Mouse (Mus musculus): ENCODE data around the gene Sirt2. TPM values are rescaled to one million over a fixed set of nuclear protein-coding genes. Genes with fewer than 3 reads are reported as not detected.
A peak's percentile ranks its signal among the peaks of the same experiment; 100 is the strongest.

The Sirt2 gene
- total and polyA plus RNA-seq, 3 experiments: 35.7 to 72.4 TPM; not detected in 1

- Histone ChIP-seq H3K79me2 (ENCODE audit: control insufficient read depth, insufficient read depth, low read length, poor library complexity) (peaks cover 9% of the 10 kb centered on the region; the same call in 1 of the 2 replicates), H3K27ac (ENCODE audit: control insufficient read depth, low read depth, low read length) (peak overlapping the region; percentile 53), H3K27me3 (ENCODE audit: control insufficient read depth in 1 of 2, insufficient read depth in 2 of 2, low read length in 2 of 2) (no peaks in the 10 kb centered on the region), H3K4me3 (ENCODE audit: control insufficient read depth in 1 of 2, insufficient read depth in 1 of 2, low read depth in 2 of 2, low read length in 2 of 2) (peak overlapping the region; percentile 54 to 62), H3K36me3 (ENCODE audit: control insufficient read depth in 1 of 2, insufficient read depth in 2 of 2, low read length in 2 of 2) (no peaks in the 10 kb centered on the region), H3K9me3 (replicated peaks; ENCODE audit: insufficient read depth, low read length) (no peaks in the 10 kb centered on the region), H3K4me1 (ENCODE audit: control insufficient read depth in 1 of 2, insufficient read depth in 2 of 2, low read length in 2 of 2) (peaks cover 0 to 7% of the 10 kb centered on the region in 2 experiments; a peak in 2 of 4 replicates), H3K9ac (ENCODE audit: control insufficient read depth, low read depth, low read length, poor library complexity, severe bottlenecking) (peak overlapping the region; percentile 77)
- TF ChIP-seq ZC3H11A (IDR thresholded peaks at IDR 0.05; ENCODE audit: low read depth, low read length) (peak; percentile 80), ZNF384 (IDR thresholded peaks at IDR 0.05; ENCODE audit: low read depth, low read length) (peak; percentile 67; the same call in 1 of the 2 replicates), MXI1 (IDR thresholded peaks at IDR 0.05; ENCODE audit: low read depth, low read length) (peak; percentile 80), EP300 (IDR thresholded peaks at IDR 0.05; ENCODE audit: low read depth in 1 of 2, low read length in 2 of 2) (no peak), ZKSCAN1 (IDR thresholded peaks at IDR 0.05; ENCODE audit: low read depth, low read length) (no peak), HCFC1 (IDR thresholded peaks at IDR 0.05; ENCODE audit: low read depth, low read length) (peak; percentile 63), NRF1 (IDR thresholded peaks at IDR 0.05; ENCODE audit: insufficient read depth, low read depth, low read length, poor library complexity, severe bottlenecking) (peak; percentile 45; the same call in 1 of the 2 replicates), KAT2A (conservative IDR thresholded peaks at IDR 0.05; ENCODE audit: low read depth, low read length) (no peak), CTCF (IDR thresholded peaks at IDR 0.05 in 2 of 3, conservative IDR thresholded peaks at IDR 0.05 in 1 of 3; ENCODE audit: control insufficient read depth in 1 of 3, insufficient read depth in 1 of 3, low read depth in 2 of 3, low read length in 3 of 3, poor library complexity in 1 of 3, severe bottlenecking in 1 of 3) (peak; percentile 95 to 96 (median 96)), SIN3A (IDR thresholded peaks at IDR 0.05; ENCODE audit: low read length) (peak; percentile 76), E2F4 (IDR thresholded peaks at IDR 0.05; ENCODE audit: borderline replicate concordance, low read depth, low read length) (no peak), MAX (IDR thresholded peaks at IDR 0.05; ENCODE audit: low read length) (peak; percentile 69), POLR2A (IDR thresholded peaks at IDR 0.05; ENCODE audit: control insufficient read depth in 1 of 2, insufficient read depth in 1 of 2, low read depth in 1 of 2, low read length in 2 of 2, poor library complexity in 1 of 2) (peak; percentile 20 to 58; a peak in 1 of 4 replicates), MAZ (IDR thresholded peaks at IDR 0.05; ENCODE audit: low read depth, low read length) (peak; percentile 31; the same call in 1 of the 2 replicates), RCOR1 (IDR thresholded peaks at IDR 0.05; ENCODE audit: low read depth, low read length) (no peak), SMC3 (IDR thresholded peaks at IDR 0.05; ENCODE audit: low read depth, low read length) (peak; percentile 93), RAD21 (IDR thresholded peaks at IDR 0.05; ENCODE audit: low read depth, low read length) (peak; percentile 83), TBP (IDR thresholded peaks at IDR 0.05; ENCODE audit: low read depth, low read length) (0 out of 2 replicates have a peak, but pooled peaks have one; percentile 35), JUND (IDR thresholded peaks at IDR 0.05; ENCODE audit: low read depth, low read length) (no peak), MYC (IDR thresholded peaks at IDR 0.05; ENCODE audit: low read depth, low read length) (peak; percentile 80), TCF12 (IDR thresholded peaks at IDR 0.05; ENCODE audit: low read depth, low read length) (peak; percentile 43), POLR2AphosphoS2 (IDR thresholded peaks at IDR 0.05; ENCODE audit: low read length) (no peak), ELF1 (IDR thresholded peaks at IDR 0.05; ENCODE audit: low read depth, low read length) (peak; percentile 57; the same call in 1 of the 2 replicates)
- DNase-seq (ENCODE audit: low read depth, low spot score): peak; percentile 87
Observed at GRCm38 (mm10) chr7:28796562-28796975, 30.0 kb downstream of the Sirt2 start.

Data from MEL (cell line).